Mouse (Mus musculus): ENCODE measurements at regions not wholly inside any gene's neighbourhood (a gene's known extent, or its start where the extent isn't known, plus 50 kb on each side); places are given as distances from the start of the nearest gene placed in this dataset.

- no peak for DNase-seq (ENCODE audit: low read depth, low spot score)
Measured at GRCm38 (mm10) chr11:84706692-84707091, 112.6 kb downstream of the Mrm1 start.

- no peak for DNase-seq (ENCODE audit: low read depth, low spot score)
Measured at GRCm38 (mm10) chr11:84701319-84702175, 117.8 kb downstream of the Mrm1 start.

DNA sequence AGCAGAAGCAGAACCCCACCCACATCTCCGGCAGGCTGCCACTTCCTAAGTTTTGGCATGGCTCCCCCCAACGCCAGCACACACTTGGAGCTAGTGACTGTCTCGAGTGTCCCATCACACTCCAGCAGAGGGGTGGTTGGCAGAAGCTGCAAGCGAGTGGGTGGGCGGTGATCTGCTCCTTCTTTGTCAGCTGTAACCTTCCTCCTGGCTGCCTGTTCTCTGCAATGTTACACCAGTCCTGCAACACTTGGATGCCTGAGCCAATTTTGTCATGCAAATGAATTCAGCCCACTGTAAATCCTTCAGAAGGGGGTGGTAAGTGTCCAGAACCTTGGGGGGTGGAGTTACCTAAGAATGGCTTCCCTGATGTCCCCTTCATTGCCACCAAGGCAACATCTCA is 121.8 kb downstream of the Mrm1 start:
- no peak for DNase-seq (ENCODE audit: low read depth, low spot score)

- DNase-seq (ENCODE audit: low read depth, low spot score) = peak; percentile 48
Measured at GRCm38 (mm10) chr11:84692638-84693037, 126.7 kb downstream of the Mrm1 start.

DNA sequence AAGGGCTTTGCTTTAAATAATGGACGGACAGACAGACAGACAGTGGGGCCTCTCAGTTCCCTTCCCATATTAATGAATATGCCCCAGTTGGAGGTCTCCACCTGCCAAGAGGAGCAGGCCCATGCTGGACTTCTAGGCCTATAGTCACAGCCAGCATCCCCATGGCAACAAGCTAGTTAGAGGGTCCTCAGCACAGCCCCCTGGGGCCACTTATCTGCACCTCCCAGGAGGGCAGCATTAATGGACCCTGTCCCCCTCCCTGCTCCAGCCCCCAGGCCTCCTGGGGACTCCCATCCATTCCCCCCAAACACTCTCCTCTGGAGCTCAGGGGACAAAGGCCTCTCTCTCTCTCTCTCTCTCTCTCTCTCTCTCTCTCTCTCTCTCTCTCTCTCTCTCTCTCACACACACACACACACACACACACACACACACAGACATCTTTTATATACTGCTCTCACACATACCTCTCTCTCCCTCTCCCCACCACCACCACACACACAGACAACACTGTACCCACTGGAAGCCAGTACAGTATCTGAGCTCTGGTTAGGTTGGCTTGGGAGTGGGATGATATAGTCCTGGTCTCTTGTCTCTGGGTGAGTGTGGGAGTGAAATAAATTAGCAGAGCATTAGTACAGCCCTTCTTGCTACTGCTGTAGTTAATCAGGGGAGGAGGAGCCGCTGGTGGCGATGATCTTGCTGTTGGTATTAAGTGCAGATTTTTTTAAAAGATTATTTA is 127.7 kb downstream of the Mrm1 start:
- DNase-seq (ENCODE audit: low read depth, low spot score) = no peak

- DNase-seq (ENCODE audit: low read depth, low spot score) = no peak
Measured at GRCm38 (mm10) chr11:84686473-84686872, 132.8 kb downstream of the Mrm1 start.

- DNase-seq (ENCODE audit: low read depth, low spot score) = no peak
Measured at GRCm38 (mm10) chr11:84684325-84684724, 135.0 kb downstream of the Mrm1 start.

GRCm38 (mm10) chr11:84682931-84683330 is 136.4 kb downstream of the Mrm1 start:
- DNase-seq (ENCODE audit: low read depth, low spot score) = no peak

- DNase-seq (ENCODE audit: low read depth, low spot score) = no peak
Measured at GRCm38 (mm10) chr11:84676377-84677078, 142.8 kb downstream of the Mrm1 start.

DNA sequence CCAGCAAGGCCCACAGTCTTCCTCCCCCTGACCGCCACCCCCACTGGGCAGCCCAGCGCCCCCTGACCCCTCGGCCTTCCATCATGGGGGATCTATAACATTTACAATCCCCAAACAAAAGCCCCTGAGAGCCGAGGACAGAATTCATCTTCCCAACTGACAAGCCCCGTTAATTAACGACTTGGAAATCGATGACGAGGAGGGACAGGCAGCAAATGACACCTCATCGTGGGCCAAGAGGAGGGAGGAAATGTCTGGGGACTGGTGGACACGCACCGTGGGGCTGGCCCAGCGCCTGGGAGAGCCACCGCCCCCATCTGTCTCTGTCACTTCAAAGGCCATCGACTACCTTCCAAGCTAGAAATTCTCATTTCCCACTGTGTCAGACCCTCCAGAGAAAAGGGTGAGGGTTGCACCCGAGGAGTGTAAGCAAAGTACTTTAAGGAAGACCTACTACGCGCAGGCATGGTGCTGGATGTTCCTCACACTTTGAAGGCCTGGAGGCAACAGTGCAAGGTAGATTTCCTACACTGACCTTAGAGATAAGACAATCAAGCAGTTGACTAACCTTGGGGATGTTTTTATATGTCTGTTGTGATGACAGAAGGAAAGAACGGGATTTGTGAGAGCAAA is 146.4 kb downstream of the Mrm1 start:
- no peak for DNase-seq (ENCODE audit: low read depth, low spot score)

DNA sequence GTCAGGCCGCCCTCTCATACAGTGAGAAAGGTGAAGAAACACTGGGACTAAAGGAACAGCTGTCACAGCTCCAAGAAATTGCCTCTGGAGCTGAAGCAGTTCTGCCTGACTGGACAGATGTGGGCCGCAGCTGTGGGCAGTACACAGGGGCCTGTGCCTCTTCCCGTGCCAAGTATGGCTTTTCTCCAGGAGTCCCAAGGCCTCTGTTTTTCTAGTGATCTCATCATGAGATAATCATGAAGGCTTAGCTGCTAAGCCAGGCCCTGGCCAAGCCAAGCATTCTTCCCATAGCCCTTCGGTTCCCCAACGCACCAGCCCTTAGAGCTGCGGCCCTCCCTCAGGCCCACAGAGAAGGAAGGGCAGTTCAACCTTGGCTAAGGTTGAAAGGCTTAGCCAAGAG is 146.2 kb upstream of the Lhx1 start:
- no peak for DNase-seq (ENCODE audit: low read depth, low spot score)

DNA sequence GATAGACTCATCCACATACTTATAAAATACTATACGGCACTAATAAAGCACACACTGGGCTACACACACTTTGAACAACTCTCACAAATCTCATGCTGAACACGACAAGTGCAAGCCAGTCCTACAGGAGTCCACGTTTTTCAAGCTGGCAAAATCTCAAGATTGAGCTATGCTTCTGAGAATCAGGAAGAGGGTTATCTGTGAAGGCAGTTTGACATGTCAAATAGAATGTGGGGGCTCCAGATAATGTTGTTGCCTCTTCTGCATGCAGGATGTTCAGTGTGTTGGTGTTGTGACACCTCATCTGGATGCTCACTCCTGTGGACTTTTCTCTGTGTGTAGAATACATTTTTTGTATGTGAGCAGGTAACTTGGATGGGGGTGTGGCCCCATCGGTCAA is 142.4 kb upstream of the Lhx1 start:
- no peak for DNase-seq (ENCODE audit: low read depth, low spot score)

GRCm38 (mm10) chr11:84664258-84664657 is 138.9 kb upstream of the Lhx1 start:
- no peak for DNase-seq (ENCODE audit: low read depth, low spot score)

- DNase-seq (ENCODE audit: low read depth, low spot score) = no peak
Measured at GRCm38 (mm10) chr11:84661981-84662380, 136.6 kb upstream of the Lhx1 start.

- no peak for DNase-seq (ENCODE audit: low read depth, low spot score)
Measured at GRCm38 (mm10) chr11:84660877-84661276, 135.5 kb upstream of the Lhx1 start.

DNA sequence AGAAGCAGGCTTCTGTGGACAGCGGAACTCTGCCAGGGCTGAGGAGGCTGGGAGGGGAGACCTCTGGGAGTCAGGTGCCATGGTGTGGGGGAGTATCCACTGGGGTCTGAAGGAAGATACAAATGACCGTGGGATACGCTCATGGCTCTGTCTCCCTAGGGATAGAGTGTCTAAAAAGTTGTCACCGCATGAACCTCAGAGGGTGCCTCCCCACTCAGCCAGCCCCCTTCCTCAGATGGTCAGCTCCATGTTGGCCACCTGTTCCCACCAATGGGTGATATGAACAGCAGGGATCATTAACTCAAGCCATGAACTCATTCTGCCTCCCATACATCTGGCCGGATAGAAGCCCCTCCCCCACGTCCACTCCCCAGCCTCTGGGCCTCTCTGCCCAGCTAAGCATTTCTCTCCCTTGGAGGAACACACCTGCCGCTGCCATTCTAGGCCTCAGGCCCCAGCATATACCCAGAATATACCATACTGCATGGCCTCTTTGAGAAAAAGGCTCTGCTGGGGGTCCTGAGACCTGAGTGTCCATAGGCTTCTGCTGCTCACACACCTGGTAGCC is 134.1 kb upstream of the Lhx1 start:
- DNase-seq (ENCODE audit: low read depth, low spot score) = no peak

DNA sequence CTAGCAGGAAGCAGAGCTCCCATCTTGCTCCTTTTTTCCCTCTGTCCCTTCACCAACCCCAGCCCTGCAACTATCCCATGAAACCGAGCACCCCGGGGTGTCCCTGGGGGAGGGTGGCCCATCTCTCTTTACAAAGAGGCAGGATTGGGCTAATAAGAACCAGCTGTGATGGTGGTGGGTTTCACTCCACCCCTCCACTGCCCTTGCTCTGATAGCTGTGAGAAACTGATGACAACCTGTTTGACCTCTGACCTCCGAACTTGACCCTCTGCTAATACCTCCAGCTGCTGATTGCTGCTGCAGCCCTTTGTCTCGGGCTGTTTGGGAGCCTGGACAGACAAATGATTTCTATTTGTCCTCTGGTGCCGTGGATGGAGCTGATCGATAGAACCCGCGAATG is 128.1 kb upstream of the Lhx1 start:
- DNase-seq (ENCODE audit: low read depth, low spot score) = no peak

DNA sequence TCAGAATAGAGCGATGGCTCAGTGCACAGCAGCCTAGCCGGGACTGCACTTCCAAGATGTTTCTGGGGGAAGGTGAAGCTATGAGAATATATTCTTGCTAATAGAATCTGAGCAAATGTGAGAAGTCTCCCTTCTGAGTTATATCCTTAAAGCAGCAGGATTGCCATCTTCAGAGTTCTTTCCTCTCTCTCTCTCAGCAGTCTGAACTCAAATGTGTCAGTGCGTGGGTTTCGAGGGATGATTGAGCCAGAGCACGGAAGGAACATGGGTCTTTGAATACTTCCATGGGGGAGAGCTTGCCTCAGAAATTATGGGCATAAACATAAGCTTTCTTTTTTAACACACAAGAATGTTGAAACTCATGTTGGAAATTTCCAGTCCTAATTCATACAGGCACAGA is 123.6 kb upstream of the Lhx1 start:
- DNase-seq (ENCODE audit: low read depth, low spot score) = no peak

DNA sequence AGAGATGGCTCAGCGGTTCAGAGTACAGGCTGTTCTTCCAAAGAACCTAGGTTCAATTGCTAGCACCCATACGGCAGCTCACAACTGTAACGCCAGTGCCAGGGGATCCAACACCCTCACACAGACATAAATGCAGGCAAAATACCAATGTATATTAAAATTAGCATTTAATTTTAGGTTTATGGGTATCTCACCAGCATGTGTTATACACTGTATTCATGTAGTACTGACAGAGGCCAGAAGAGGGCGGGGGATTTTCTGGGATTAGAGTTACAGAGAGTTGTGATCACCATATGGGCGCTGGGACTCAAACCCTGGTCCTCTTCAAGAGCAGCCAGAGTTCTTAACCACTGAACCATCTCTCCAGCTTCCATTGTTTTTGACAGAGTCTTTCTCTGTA is 121.8 kb upstream of the Lhx1 start:
- no peak for DNase-seq (ENCODE audit: low read depth, low spot score)

DNA sequence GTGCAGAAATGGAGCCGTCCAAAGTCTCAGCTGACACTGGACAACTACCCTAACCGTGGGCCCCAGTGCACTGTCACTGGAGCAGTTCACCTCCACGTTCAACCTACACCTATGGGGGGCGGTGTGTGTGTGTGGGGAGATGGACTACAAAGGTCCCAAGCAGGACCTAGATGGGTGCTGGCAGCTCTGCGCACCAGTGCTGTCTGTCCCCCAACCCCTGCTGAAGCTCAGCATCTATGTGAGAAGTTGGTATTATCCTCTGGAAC is 117.7 kb upstream of the Lhx1 start:
- no peak for DNase-seq (ENCODE audit: low read depth, low spot score)

DNA sequence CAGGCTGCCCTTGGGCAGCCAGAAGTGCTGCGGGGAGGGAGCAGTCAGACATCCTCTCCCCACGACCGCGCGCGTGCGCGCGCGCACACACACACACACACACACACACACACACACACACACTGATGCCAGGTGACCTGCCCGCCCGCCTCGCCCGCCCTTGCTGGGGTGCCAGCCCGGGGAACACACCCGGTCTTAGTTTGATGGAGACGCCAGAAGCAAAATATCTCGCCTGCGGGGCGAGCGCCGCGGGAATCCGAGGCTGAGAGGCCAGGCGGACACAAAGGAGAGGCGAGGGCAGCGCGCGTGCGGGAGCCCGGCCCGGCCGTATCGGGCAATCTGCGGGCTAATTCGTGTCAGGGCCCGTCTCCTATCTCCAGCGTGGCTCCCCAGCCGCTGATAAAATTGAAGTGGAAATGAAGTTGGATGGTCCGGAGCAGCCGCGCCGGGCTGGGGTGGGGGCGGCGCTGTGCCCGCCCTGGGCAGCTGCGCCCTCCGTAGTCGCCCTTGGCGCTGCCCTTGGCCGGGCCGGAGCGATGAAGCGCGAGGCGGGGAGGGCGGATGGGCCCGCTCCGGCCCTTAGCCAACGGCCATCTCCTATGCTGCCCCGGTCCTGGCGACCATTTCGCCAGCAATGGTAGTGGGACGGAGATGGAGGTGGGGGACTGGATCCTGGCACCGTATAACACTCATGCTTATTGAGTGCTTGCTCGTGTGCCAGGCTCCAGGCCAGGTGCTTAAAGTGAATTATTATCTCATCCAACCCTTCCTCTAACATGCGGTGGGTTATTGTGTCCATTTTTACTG is 117.2 kb upstream of the Lhx1 start:
- DNase-seq (ENCODE audit: low read depth, low spot score) = no peak

Data from CD4-positive helper T cell, adult 2 months (primary cell).